Mouse (Mus musculus) MEL (cell line): Measurements from ENCODE around the gene 2510009E07Rik. TPM values are rescaled to one million over a fixed set of nuclear protein-coding genes. Genes with fewer than 3 reads are reported as not detected.

Source experiments
- DNase-seq: peaks from one replicate; pipeline ENCODE4 v3.0.0; 2011; ENCODE audit warnings: low read depth, low spot score
- H3K27ac ChIP-seq: 2 replicates; pipeline ENCODE4 v1.5.1; 2012; ENCODE audit warnings: low read depth, mild to moderate bottlenecking, control low read depth, low read length, moderate library complexity; ENCODE audit not compliant: control insufficient read depth
- H3K27me3 ChIP-seq, 2 experiments: fragments of 150-350 bp in 1 of 2; sonication (generic) in 1 of 2; 2 replicates each; pipeline ENCODE4 v1.6.1; 2012; ENCODE audit warnings: low read length in 2 of 2, mild to moderate bottlenecking in 2 of 2, improper control_type of control experiment in 1 of 2, moderate library complexity in 1 of 2; ENCODE audit not compliant: insufficient read depth in 2 of 2, control insufficient read depth in 1 of 2
- H3K36me3 ChIP-seq, 2 experiments: 2 replicates each; pipeline ENCODE4 v1.6.1; 2012 to 2014; ENCODE audit warnings: low read length in 2 of 2, improper control_type of control experiment in 1 of 2, inconsistent platforms in 1 of 2, mild to moderate bottlenecking in 1 of 2; ENCODE audit not compliant: insufficient read depth in 2 of 2, control insufficient read depth in 1 of 2
- H3K4me1 ChIP-seq, 2 experiments: fragments of 150-350 bp in 1 of 2; sonication (generic) in 1 of 2; 2 replicates each; pipeline ENCODE4 v1.6.1; 2012; ENCODE audit warnings: low read length in 2 of 2, improper control_type of control experiment in 1 of 2, mild to moderate bottlenecking in 1 of 2; ENCODE audit not compliant: insufficient read depth in 2 of 2, control insufficient read depth in 1 of 2
- H3K4me3 ChIP-seq, 2 experiments: fragments of 150-350 bp in 1 of 2; sonication (generic) in 1 of 2; 2 replicates each; pipeline ENCODE4 v1.5.1; 2012; ENCODE audit warnings: low read depth in 2 of 2, low read length in 2 of 2, mild to moderate bottlenecking in 2 of 2, moderate library complexity in 2 of 2, control low read depth in 1 of 2, improper control_type of control experiment in 1 of 2; ENCODE audit not compliant: control insufficient read depth in 1 of 2, insufficient read depth in 1 of 2
- H3K79me2 ChIP-seq: 2 replicates; pipeline ENCODE4 v1.6.1; 2012; ENCODE audit warnings: mild to moderate bottlenecking, low read length, moderate library complexity; ENCODE audit not compliant: control insufficient read depth, poor library complexity, insufficient read depth
- H3K9ac ChIP-seq: 2 replicates; pipeline ENCODE4 v1.6.1; 2012; ENCODE audit warnings: low read depth, mild to moderate bottlenecking, control low read depth, low read length, moderate library complexity; ENCODE audit not compliant: control insufficient read depth, poor library complexity, severe bottlenecking
- H3K9me3 ChIP-seq: fragments of 150-350 bp; sonication (generic); replicated peaks from 2 replicates; pipeline ENCODE4 v1.6.1; 2012; ENCODE audit warnings: mild to moderate bottlenecking, low read length, improper control_type of control experiment, moderate library complexity; ENCODE audit not compliant: insufficient read depth
- BHLHE40 ChIP-seq: IDR thresholded peaks from 2 replicates; pipeline ENCODE4 v1.6.1; 2012; ENCODE audit warnings: low read depth, mild to moderate bottlenecking, inconsistent platforms, low read length, improper control_type of control experiment, borderline replicate concordance
- CHD2 ChIP-seq: IDR thresholded peaks from 2 replicates; pipeline ENCODE4 v1.6.1; 2011; ENCODE audit warnings: low read length, improper control_type of control experiment
- CTCF ChIP-seq, 3 experiments: IDR thresholded peaks in 2 of 3; conservative IDR thresholded peaks in 1 of 3; 2 replicates each; pipeline ENCODE4 v1.5.1; 2011 to 2012; ENCODE audit warnings: low read length in 3 of 3, low read depth in 2 of 3, mild to moderate bottlenecking in 2 of 3, improper control_type of control experiment in 1 of 3, inconsistent platforms in 1 of 3, mixed read lengths in 1 of 3, moderate library complexity in 1 of 3; ENCODE audit not compliant: control insufficient read depth in 1 of 3, insufficient read depth in 1 of 3, poor library complexity in 1 of 3, severe bottlenecking in 1 of 3
- E2F4 ChIP-seq: IDR thresholded peaks from 2 replicates; pipeline ENCODE4 v1.6.1; 2011; ENCODE audit warnings: low read depth, low read length, improper control_type of control experiment, borderline replicate concordance
- ELF1 ChIP-seq: IDR thresholded peaks from 2 replicates; pipeline ENCODE4 v1.6.1; 2014; ENCODE audit warnings: low read depth, mild to moderate bottlenecking, inconsistent platforms, low read length, improper control_type of control experiment, moderate library complexity
- EP300 ChIP-seq, 2 experiments: IDR thresholded peaks; 2 replicates each; pipeline ENCODE4 v1.6.1; 2011; ENCODE audit warnings: improper control_type of control experiment in 2 of 2, low read length in 2 of 2, low read depth in 1 of 2, mild to moderate bottlenecking in 1 of 2
- ETS1 ChIP-seq: IDR thresholded peaks from 2 replicates; pipeline ENCODE4 v1.6.1; 2012; ENCODE audit warnings: low read depth, mild to moderate bottlenecking, inconsistent platforms, low read length, improper control_type of control experiment, moderate library complexity
- GABPA ChIP-seq: IDR thresholded peaks from 2 replicates; pipeline ENCODE4 v1.6.1; 2012; ENCODE audit warnings: low read depth, mild to moderate bottlenecking, inconsistent platforms, low read length, improper control_type of control experiment, moderate library complexity
- GATA1 ChIP-seq: IDR thresholded peaks from 2 replicates; pipeline ENCODE4 v1.6.1; 2011; ENCODE audit warnings: low read depth, low read length, improper control_type of control experiment
- KAT2A ChIP-seq: conservative IDR thresholded peaks from 2 replicates; pipeline ENCODE4 v1.6.1; 2012; ENCODE audit warnings: low read depth, low read length, improper control_type of control experiment, inconsistent platforms
- MAFK ChIP-seq: IDR thresholded peaks from 2 replicates; pipeline ENCODE4 v1.6.1; 2011; ENCODE audit warnings: low read depth, mild to moderate bottlenecking, low read length, improper control_type of control experiment, borderline replicate concordance
- MAZ ChIP-seq: IDR thresholded peaks from 2 replicates; pipeline ENCODE4 v1.6.1; 2012; ENCODE audit warnings: low read depth, mild to moderate bottlenecking, inconsistent platforms, low read length, improper control_type of control experiment
- MEF2A ChIP-seq: IDR thresholded peaks from 2 replicates; pipeline ENCODE4 v1.6.1; 2014; ENCODE audit warnings: low read depth, mild to moderate bottlenecking, inconsistent platforms, low read length, improper control_type of control experiment; ENCODE audit not compliant: poor library complexity, insufficient replicate concordance, severe bottlenecking; ENCODE audit errors: extremely low read depth
- NELFE ChIP-seq: IDR thresholded peaks from 2 replicates; pipeline ENCODE4 v1.6.1; 2011; ENCODE audit warnings: low read depth, low read length, improper control_type of control experiment
- NRF1 ChIP-seq: IDR thresholded peaks from 2 replicates; pipeline ENCODE4 v1.6.1; 2014; ENCODE audit warnings: low read depth, mild to moderate bottlenecking, inconsistent platforms, low read length, improper control_type of control experiment, moderate library complexity; ENCODE audit not compliant: poor library complexity, insufficient read depth, severe bottlenecking
- SMC3 ChIP-seq: IDR thresholded peaks from 2 replicates; pipeline ENCODE4 v1.6.1; 2011; ENCODE audit warnings: low read depth, low read length, improper control_type of control experiment
- TAL1 ChIP-seq: IDR thresholded peaks from 2 replicates; pipeline ENCODE4 v1.6.1; 2012; ENCODE audit warnings: mild to moderate bottlenecking, inconsistent platforms, low read length, moderate library complexity, mixed read lengths
- TBP ChIP-seq: IDR thresholded peaks from 2 replicates; pipeline ENCODE4 v1.8.0; 2011; ENCODE audit warnings: low read depth, low read length, improper control_type of control experiment
- TCF12 ChIP-seq: IDR thresholded peaks from 2 replicates; pipeline ENCODE4 v1.6.1; 2014; ENCODE audit warnings: low read depth, mild to moderate bottlenecking, inconsistent platforms, low read length, improper control_type of control experiment, moderate library complexity
- UBTF ChIP-seq: IDR thresholded peaks from 2 replicates; pipeline ENCODE4 v1.6.1; 2012; ENCODE audit warnings: low read depth, mild to moderate bottlenecking, inconsistent platforms, low read length, improper control_type of control experiment, moderate library complexity, borderline replicate concordance; ENCODE audit not compliant: insufficient read depth
- USF1 ChIP-seq: IDR thresholded peaks from 2 replicates; pipeline ENCODE4 v1.6.1; 2014; ENCODE audit warnings: low read depth, mild to moderate bottlenecking, inconsistent platforms, low read length, improper control_type of control experiment, moderate library complexity
- USF2 ChIP-seq, 2 experiments: IDR thresholded peaks; 2 replicates each; pipeline ENCODE4 v1.6.1; 2011 to 2012; ENCODE audit warnings: improper control_type of control experiment in 2 of 2, low read length in 2 of 2, borderline replicate concordance in 1 of 2, inconsistent platforms in 1 of 2, low read depth in 1 of 2, mild to moderate bottlenecking in 1 of 2; ENCODE audit not compliant: insufficient read depth in 1 of 2
- ZC3H11A ChIP-seq: IDR thresholded peaks from 2 replicates; pipeline ENCODE4 v1.6.1; 2012; ENCODE audit warnings: low read depth, mild to moderate bottlenecking, inconsistent platforms, low read length, improper control_type of control experiment
- ZKSCAN1 ChIP-seq: IDR thresholded peaks from 2 replicates; pipeline ENCODE4 v1.6.1; 2012; ENCODE audit warnings: low read depth, mild to moderate bottlenecking, inconsistent platforms, low read length, improper control_type of control experiment, moderate library complexity
- ZMIZ1 ChIP-seq: IDR thresholded peaks from 2 replicates; pipeline ENCODE4 v1.6.1; 2012; ENCODE audit warnings: low read depth, mild to moderate bottlenecking, inconsistent platforms, low read length, improper control_type of control experiment, moderate library complexity
- polyA plus RNA-seq, 2 experiments: library from polyadenylated mRNA; stranded (reverse) in 1 of 2; unstranded in 1 of 2; fragments of >175 nt in 1 of 2; fragments of >200 nt in 1 of 2; gene quantifications; 2 replicates each; pipeline versions ENCODE4 v1.2.1 to v1.2.4; 2012; ENCODE audit warnings: low replicate concordance in 2 of 2, low read depth in 1 of 2; ENCODE audit not compliant: insufficient read length in 2 of 2, insufficient read depth in 1 of 2, missing spikeins in 1 of 2
- total RNA-seq: library from RNA; depleted of rRNA; stranded (reverse); fragments of 300-350 nt; gene quantifications from 2 replicates; pipeline ENCODE4 v1.2.3, GENCODE M21; 2012

The 2510009E07Rik gene
- total and polyA plus RNA-seq, 3 experiments = not detected

- TF ChIP-seq GABPA (no peak), TAL1 (no peak), TCF12 (peak; percentile 60), MEF2A (no peak), EP300 (IDR thresholded peaks at IDR 0.05; ENCODE audit: low read depth in 1 of 2, low read length in 2 of 2) (peak; percentile 70 to 85; a peak in 3 of 4 replicates), GATA1 (peak; percentile 65), KAT2A (no peak), SMC3 (no peak)
These were observed 45.7 kb downstream of the 2510009E07Rik start (continued) for GRCm38 (mm10) chr16:21648800-21649199.

GRCm38 (mm10) chr16:21646496-21646895, 48.0 kb downstream of the 2510009E07Rik start:
- no peak for TF ChIP-seq UBTF
- no peak for TF ChIP-seq ELF1
- no peak for TF ChIP-seq USF1
- no peak for TF ChIP-seq CHD2
- TF ChIP-seq BHLHE40 = no peak
- TF ChIP-seq USF2 (IDR thresholded peaks at IDR 0.05; ENCODE audit: borderline replicate concordance in 1 of 2, insufficient read depth in 1 of 2, low read depth in 1 of 2, low read length in 2 of 2) = no peak
- no peak for TF ChIP-seq TBP
- no peak for TF ChIP-seq ZKSCAN1
- TF ChIP-seq ZC3H11A = no peak
- TF ChIP-seq SMC3 = no peak
- TF ChIP-seq MAFK = no peak
- TF ChIP-seq ETS1 = no peak
- TF ChIP-seq MAZ = no peak
- TF ChIP-seq ZMIZ1 = no peak
- TF ChIP-seq CTCF (IDR thresholded peaks at IDR 0.05 in 2 of 3, conservative IDR thresholded peaks at IDR 0.05 in 1 of 3; ENCODE audit: control insufficient read depth in 1 of 3, insufficient read depth in 1 of 3, low read depth in 2 of 3, low read length in 3 of 3, poor library complexity in 1 of 3, severe bottlenecking in 1 of 3) = no peak
- no peak for TF ChIP-seq NRF1
- no peak for TF ChIP-seq NELFE
- TF ChIP-seq E2F4 = no peak
- H3K4me1 ChIP-seq = peaks cover 23 to 25% of the 10 kb centered on the region in 2 experiments

More at GRCm38 (mm10) chr16:21646496-21646895, 48.0 kb downstream of the 2510009E07Rik start:
- Histone ChIP-seq H3K9ac (no peak overlapping the region), H3K79me2 (no peaks in the 10 kb centered on the region), H3K36me3 (peaks cover 0 to 18% of the 10 kb centered on the region in 2 experiments; a peak in 2 of 4 replicates), H3K9me3 (no peaks in the 10 kb centered on the region), H3K27ac (no peak overlapping the region), H3K4me3 (no peak overlapping the region), H3K27me3 (no peaks in the 10 kb centered on the region)
- DNase-seq = no peak
